Mouse (Mus musculus): ENCODE measurements around the gene Mical1.

DNA sequence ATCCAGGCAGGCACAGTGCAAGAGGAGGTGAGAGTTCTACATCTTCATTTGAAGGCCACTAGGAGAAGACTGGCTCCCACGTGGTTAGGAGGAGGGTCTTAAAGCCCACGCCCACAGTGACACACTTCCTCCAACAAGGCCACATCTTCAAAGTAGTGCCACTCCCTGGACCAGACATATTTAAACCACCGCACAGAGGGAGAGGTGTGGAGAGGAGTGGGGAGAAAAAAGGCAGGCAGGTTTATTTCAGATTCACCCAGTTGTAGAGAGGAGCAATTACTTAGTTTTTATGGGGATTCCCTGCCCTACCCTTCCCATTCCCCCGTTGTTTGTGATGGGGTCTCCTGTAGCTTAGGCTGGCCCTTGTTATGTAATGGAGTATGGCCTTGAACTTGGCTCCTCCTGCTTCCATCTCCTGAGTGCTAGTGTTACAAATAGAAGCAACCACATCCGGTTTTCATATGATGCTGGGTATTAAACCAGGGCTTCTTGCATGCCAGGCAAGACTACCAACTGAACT is 3.1 kb upstream of the Mical1 start:
- TF ChIP-seq KAT2A (IDR thresholded peaks at IDR 0.05; ENCODE audit: insufficient replicate concordance, low read length) (no peak), BHLHE40 (IDR thresholded peaks at IDR 0.05; ENCODE audit: low read depth, low read length) (no peak), CTCF (conservative IDR thresholded peaks at IDR 0.05 in 1 of 2, IDR thresholded peaks at IDR 0.05 in 1 of 2; ENCODE audit: low read depth in 2 of 2, low read length in 2 of 2) (no peak), MXI1 (IDR thresholded peaks at IDR 0.05; ENCODE audit: low read depth, low read length) (no peak), GABPA (IDR thresholded peaks at IDR 0.05; ENCODE audit: insufficient replicate concordance, low read depth, low read length) (no peak), JUND (conservative IDR thresholded peaks at IDR 0.05; ENCODE audit: low read depth, low read length) (no peak), POLR2AphosphoS2 (IDR thresholded peaks at IDR 0.05; ENCODE audit: low read depth, low read length) (no peak), SIN3A (IDR thresholded peaks at IDR 0.05; ENCODE audit: low read length) (no peak), USF2 (conservative IDR thresholded peaks at IDR 0.05; ENCODE audit: low read depth, low read length) (no peak), MAFK (IDR thresholded peaks at IDR 0.05; ENCODE audit: insufficient replicate concordance, low read length) (no peak), MYC (IDR thresholded peaks at IDR 0.05; ENCODE audit: low read depth, low read length) (no peak), MAZ (IDR thresholded peaks at IDR 0.05; ENCODE audit: low read depth, low read length) (no peak)

Data from CH12.LX (cell line).